Mouse (Mus musculus): ENCODE data around the gene Slc27a5.

GRCm38 (mm10) chr7:13022773-13023535 lies 25.0 kb upstream of the Slc27a5 start:
- TF ChIP-seq CTCF (IDR thresholded peaks at IDR 0.05; ENCODE audit: extremely low read depth, insufficient read depth, low read length) (no peak), POLR2A (IDR thresholded peaks at IDR 0.05; ENCODE audit: extremely low read depth, insufficient read depth, low read length) (no peak)

All from cortical plate, adult 2 months (tissue).